Mouse (Mus musculus) adrenal gland, postnatal 14 days (tissue): ENCODE measurements around the gene Ctu1. TPM values are rescaled to one million over a fixed set of nuclear protein-coding genes. Genes with fewer than 3 reads are reported as not detected.
"Not testable (repeated sequence)": the region's sequence is repeated elsewhere in the genome, so short reads cannot be mapped to it uniquely, and the experiment has no call there.

ENCODE experiments used
- DNase-seq: peaks from one replicate; pipeline ENCODE4 v3.0.0; 2021; ENCODE audit warnings: mixed read lengths
- long read RNA-seq, 2 experiments: library from polyadenylated mRNA; stranded (forward); transcript quantifications; one replicate each; pipeline ENCODE4 v2.0.0; 2021
- total RNA-seq: library from RNA; stranded (reverse); gene quantifications from 2 replicates; pipeline ENCODE4 v1.2.3, GENCODE M21; 2021

The Ctu1 gene
- 9.3 and 10.1 TPM in 2 replicates for total RNA-seq
- long read RNA-seq, experiment 1, transcript Ctu1-201 (3 exons, 2,475 nt), result major isoform, 18 of 22 reads
- long read RNA-seq, experiment 1, partial matches to known transcripts, result 4 of 22 reads
- long read RNA-seq, experiment 1, other reads (novel, unspliced or antisense), result 0 of 22 reads
- long read RNA-seq, experiment 2, transcript Ctu1-201 (3 exons, 2,475 nt), result major isoform, 18 of 24 reads
- long read RNA-seq, experiment 2, partial matches to known transcripts, result 3 of 24 reads
- long read RNA-seq, experiment 2, other reads (novel, unspliced or antisense), result 3 of 24 reads

GRCm38 (mm10) chr7:43671809-43672580 is at the start of gene Ctu1:
TSS of gene Ctu1 (plus strand) at chr7:43672016.
- DNase-seq, result peak; percentile 94

GRCm38 (mm10) chr7:43622927-43623326 is 48.9 kb upstream of the Ctu1 start:
- DNase-seq, result no peak

GRCm38 (mm10) chr7:43623819-43624218 is 48.0 kb upstream of the Ctu1 start:
- no peak for DNase-seq

- no peak for DNase-seq
Observed at GRCm38 (mm10) chr7:43625065-43625464, 46.8 kb upstream of the Ctu1 start.

GRCm38 (mm10) chr7:43625794-43626422 is 45.9 kb upstream of the Ctu1 start:
- no peak for DNase-seq

- no peak for DNase-seq
Observed at GRCm38 (mm10) chr7:43633940-43634339, 37.9 kb upstream of the Ctu1 start.

- no peak for DNase-seq
Observed at GRCm38 (mm10) chr7:43634500-43634899, 37.3 kb upstream of the Ctu1 start, which contains the start of gene Ceacam18. TSS of gene Ceacam18 (plus strand) at chr7:43634707.

- no peak for DNase-seq
Observed at GRCm38 (mm10) chr7:43636194-43636593, 35.6 kb upstream of the Ctu1 start.

GRCm38 (mm10) chr7:43637118-43637517 is 34.7 kb upstream of the Ctu1 start:
- DNase-seq, result no peak

- DNase-seq, result peak; percentile 71
Observed at GRCm38 (mm10) chr7:43642587-43642986, 29.2 kb upstream of the Ctu1 start.

- no peak for DNase-seq
Observed at GRCm38 (mm10) chr7:43643046-43643652, 28.7 kb upstream of the Ctu1 start.

GRCm38 (mm10) chr7:43652683-43653082 is 19.1 kb upstream of the Ctu1 start:
- DNase-seq, result no peak

- no peak for DNase-seq
Observed at GRCm38 (mm10) chr7:43654519-43654918, 17.3 kb upstream of the Ctu1 start.

GRCm38 (mm10) chr7:43656232-43656631 is 15.6 kb upstream of the Ctu1 start:
- DNase-seq, result no peak

- DNase-seq, result no peak
Observed at GRCm38 (mm10) chr7:43660002-43660401, 11.8 kb upstream of the Ctu1 start, which contains the start of gene Siglece. TSS of gene Siglece (minus strand) at chr7:43660161.

GRCm38 (mm10) chr7:43662804-43663203 is 9.0 kb upstream of the Ctu1 start:
- DNase-seq, result peak; percentile 40

GRCm38 (mm10) chr7:43667221-43667620 is 4.6 kb upstream of the Ctu1 start:
- not testable (repeated sequence) for DNase-seq

- peak; percentile 42 for DNase-seq
Observed at GRCm38 (mm10) chr7:43668582-43668981, 3.2 kb upstream of the Ctu1 start.

- no peak for DNase-seq
Observed at GRCm38 (mm10) chr7:43671064-43671808, 580 bp upstream of the Ctu1 start.

- no peak for DNase-seq
Observed at GRCm38 (mm10) chr7:43672581-43673260, 905 bp downstream of the Ctu1 start.

GRCm38 (mm10) chr7:43675091-43675490 is 3.3 kb downstream of the Ctu1 start:
- no peak for DNase-seq
